Mouse (Mus musculus): Measurements from ENCODE around the gene Tmem45a2. TPM values are rescaled to one million over a fixed set of nuclear protein-coding genes. Genes with fewer than 3 reads are reported as not detected.
"Not testable (repeated sequence)": the region's sequence is repeated elsewhere in the genome, so short reads cannot be mapped to it uniquely, and the experiment has no call there.

The Tmem45a2 gene
- polyA plus RNA-seq, 1 experiment from 2014 or later: not detected

- no peaks in the 10 kb centered on the region for H3K27me3 ChIP-seq (ENCODE audit: control insufficient read depth, insufficient read depth, low read length)
- no peaks in the 10 kb centered on the region for H3K9me3 ChIP-seq (replicated peaks; ENCODE audit: control insufficient read depth, low read length)
- H3K4me1 ChIP-seq (ENCODE audit: control insufficient read depth, insufficient read depth, low read length): no peaks in the 10 kb centered on the region
- 38% methylated on average over 4 of the region's 4 CpGs for WGBS (ENCODE audit: insufficient replicate concordance)
- H3K36me3 ChIP-seq (ENCODE audit: control insufficient read depth, insufficient read depth, low read length): no peaks in the 10 kb centered on the region
- no peak overlapping the region for H3K4me2 ChIP-seq
- H3K4me3 ChIP-seq (ENCODE audit: low read depth, low read length): no peak overlapping the region
- H3K9ac ChIP-seq (ENCODE audit: low read depth, low read length): no peak overlapping the region
- no peak overlapping the region for H3K27ac ChIP-seq (ENCODE audit: low read depth, low read length)
- ATAC-seq (replicated peaks; ENCODE audit: insufficient number of reproducible peaks, low FRiP score, low TSS enrichment): no peak
Measured at GRCm38 (mm10) chr16:57092460-57092859, 21.3 kb upstream of the Tmem45a2 start.

- H3K4me2 ChIP-seq: no peak overlapping the region
- H3K4me3 ChIP-seq (ENCODE audit: low read depth, low read length): no peak overlapping the region
- H3K36me3 ChIP-seq (ENCODE audit: control insufficient read depth, insufficient read depth, low read length): no peaks in the 10 kb centered on the region
- H3K9ac ChIP-seq (ENCODE audit: low read depth, low read length): no peak overlapping the region
- no peaks in the 10 kb centered on the region for H3K9me3 ChIP-seq (replicated peaks; ENCODE audit: control insufficient read depth, low read length)
- H3K27ac ChIP-seq (ENCODE audit: low read depth, low read length): no peak overlapping the region
- 71% methylated on average over 4 of the region's 4 CpGs for WGBS (ENCODE audit: insufficient replicate concordance)
- no peaks in the 10 kb centered on the region for H3K4me1 ChIP-seq (ENCODE audit: control insufficient read depth, insufficient read depth, low read length)
- ATAC-seq (replicated peaks; ENCODE audit: insufficient number of reproducible peaks, low FRiP score, low TSS enrichment): no peak
- no peaks in the 10 kb centered on the region for H3K27me3 ChIP-seq (ENCODE audit: control insufficient read depth, insufficient read depth, low read length)
Measured at GRCm38 (mm10) chr16:57079577-57079976, 8.4 kb upstream of the Tmem45a2 start.

- Histone ChIP-seq H3K4me3 (ENCODE audit: low read depth, low read length) (no peak overlapping the region), H3K9ac (ENCODE audit: low read depth, low read length) (no peak overlapping the region), H3K27ac (ENCODE audit: low read depth, low read length) (no peak overlapping the region), H3K4me1 (ENCODE audit: control insufficient read depth, insufficient read depth, low read length) (no peaks in the 10 kb centered on the region), H3K27me3 (ENCODE audit: control insufficient read depth, insufficient read depth, low read length) (no peaks in the 10 kb centered on the region), H3K36me3 (ENCODE audit: control insufficient read depth, insufficient read depth, low read length) (no peaks in the 10 kb centered on the region), H3K4me2 (no peak overlapping the region), H3K9me3 (replicated peaks; ENCODE audit: control insufficient read depth, low read length) (no peaks in the 10 kb centered on the region)
- WGBS (ENCODE audit: insufficient replicate concordance): 65% methylated on average over 7 of the region's 7 CpGs
- no peak for ATAC-seq (replicated peaks; ENCODE audit: insufficient number of reproducible peaks, low FRiP score, low TSS enrichment)
Measured at GRCm38 (mm10) chr16:57075986-57076385, 4.8 kb upstream of the Tmem45a2 start.

- no peak overlapping the region for H3K27ac ChIP-seq (ENCODE audit: low read depth, low read length)
- ATAC-seq (replicated peaks; ENCODE audit: insufficient number of reproducible peaks, low FRiP score, low TSS enrichment): no peak
- H3K4me2 ChIP-seq: no peak overlapping the region
- no peak overlapping the region for H3K9ac ChIP-seq (ENCODE audit: low read depth, low read length)
- no peak overlapping the region for H3K4me3 ChIP-seq (ENCODE audit: low read depth, low read length)
- no peaks in the 10 kb centered on the region for H3K36me3 ChIP-seq (ENCODE audit: control insufficient read depth, insufficient read depth, low read length)
- H3K27me3 ChIP-seq (ENCODE audit: control insufficient read depth, insufficient read depth, low read length): no peaks in the 10 kb centered on the region
- H3K4me1 ChIP-seq (ENCODE audit: control insufficient read depth, insufficient read depth, low read length): no peaks in the 10 kb centered on the region
- 88% methylated on average over 3 of the region's 3 CpGs for WGBS (ENCODE audit: insufficient replicate concordance)
- no peaks in the 10 kb centered on the region for H3K9me3 ChIP-seq (replicated peaks; ENCODE audit: control insufficient read depth, low read length)
Measured at GRCm38 (mm10) chr16:57062045-57062444, 9.1 kb downstream of the Tmem45a2 start.

- Histone ChIP-seq H3K4me1 (ENCODE audit: control insufficient read depth, insufficient read depth, low read length) (no peaks in the 10 kb centered on the region), H3K4me3 (ENCODE audit: low read depth, low read length) (no peak overlapping the region), H3K9ac (ENCODE audit: low read depth, low read length) (no peak overlapping the region), H3K36me3 (ENCODE audit: control insufficient read depth, insufficient read depth, low read length) (no peaks in the 10 kb centered on the region), H3K4me2 (no peak overlapping the region), H3K9me3 (replicated peaks; ENCODE audit: control insufficient read depth, low read length) (no peaks in the 10 kb centered on the region), H3K27me3 (ENCODE audit: control insufficient read depth, insufficient read depth, low read length) (no peaks in the 10 kb centered on the region), H3K27ac (ENCODE audit: low read depth, low read length) (no peak overlapping the region)
- no peak for ATAC-seq (replicated peaks; ENCODE audit: insufficient number of reproducible peaks, low FRiP score, low TSS enrichment)
- 83% methylated on average over 4 of the region's 4 CpGs for WGBS (ENCODE audit: insufficient replicate concordance)
Measured at GRCm38 (mm10) chr16:57056995-57057394, 14.2 kb downstream of the Tmem45a2 start.

GRCm38 (mm10) chr16:57049974-57050373 lies 21.2 kb downstream of the Tmem45a2 start:
- Histone ChIP-seq H3K27ac (ENCODE audit: low read depth, low read length) (no peak overlapping the region), H3K4me3 (ENCODE audit: low read depth, low read length) (no peak overlapping the region), H3K36me3 (ENCODE audit: control insufficient read depth, insufficient read depth, low read length) (no peaks in the 10 kb centered on the region), H3K4me2 (no peak overlapping the region), H3K4me1 (ENCODE audit: control insufficient read depth, insufficient read depth, low read length) (no peaks in the 10 kb centered on the region), H3K9ac (ENCODE audit: low read depth, low read length) (no peak overlapping the region), H3K27me3 (ENCODE audit: control insufficient read depth, insufficient read depth, low read length) (no peaks in the 10 kb centered on the region), H3K9me3 (replicated peaks; ENCODE audit: control insufficient read depth, low read length) (no peaks in the 10 kb centered on the region)
- WGBS (ENCODE audit: insufficient replicate concordance): 86% methylated on average over 3 of the region's 3 CpGs
- ATAC-seq (replicated peaks; ENCODE audit: insufficient number of reproducible peaks, low FRiP score, low TSS enrichment): no peak

GRCm38 (mm10) chr16:57038600-57038999 lies 32.6 kb downstream of the Tmem45a2 start:
- Histone ChIP-seq H3K9ac (ENCODE audit: low read depth, low read length) (no peak overlapping the region), H3K4me2 (no peak overlapping the region), H3K4me3 (ENCODE audit: low read depth, low read length) (no peak overlapping the region), H3K4me1 (ENCODE audit: control insufficient read depth, insufficient read depth, low read length) (no peaks in the 10 kb centered on the region), H3K27me3 (ENCODE audit: control insufficient read depth, insufficient read depth, low read length) (no peaks in the 10 kb centered on the region), H3K9me3 (replicated peaks; ENCODE audit: control insufficient read depth, low read length) (no peaks in the 10 kb centered on the region), H3K36me3 (ENCODE audit: control insufficient read depth, insufficient read depth, low read length) (no peaks in the 10 kb centered on the region), H3K27ac (ENCODE audit: low read depth, low read length) (no peak overlapping the region)
- WGBS (ENCODE audit: insufficient replicate concordance): 69% methylated on average over 5 of the region's 5 CpGs
- no peak for ATAC-seq (replicated peaks; ENCODE audit: insufficient number of reproducible peaks, low FRiP score, low TSS enrichment)

- no peaks in the 10 kb centered on the region for H3K36me3 ChIP-seq (ENCODE audit: control insufficient read depth, insufficient read depth, low read length)
- H3K27ac ChIP-seq (ENCODE audit: low read depth, low read length): no peak overlapping the region
- no peaks in the 10 kb centered on the region for H3K27me3 ChIP-seq (ENCODE audit: control insufficient read depth, insufficient read depth, low read length)
- H3K9me3 ChIP-seq (replicated peaks; ENCODE audit: control insufficient read depth, low read length): no peaks in the 10 kb centered on the region
- no peaks in the 10 kb centered on the region for H3K4me1 ChIP-seq (ENCODE audit: control insufficient read depth, insufficient read depth, low read length)
- H3K4me2 ChIP-seq: no peak overlapping the region
- H3K4me3 ChIP-seq (ENCODE audit: low read depth, low read length): no peak overlapping the region
- WGBS (ENCODE audit: insufficient replicate concordance): 75% methylated on average over 7 of the region's 7 CpGs
- H3K9ac ChIP-seq (ENCODE audit: low read depth, low read length): no peak overlapping the region
- ATAC-seq (replicated peaks; ENCODE audit: insufficient number of reproducible peaks, low FRiP score, low TSS enrichment): no peak
Measured at GRCm38 (mm10) chr16:57030150-57030885, 40.9 kb downstream of the Tmem45a2 start.

- not testable (repeated sequence) for H3K27ac ChIP-seq (ENCODE audit: low read depth, low read length); H3K4me3 ChIP-seq (ENCODE audit: low read depth, low read length); ATAC-seq (replicated peaks; ENCODE audit: insufficient number of reproducible peaks, low FRiP score, low TSS enrichment); H3K9me3 ChIP-seq (replicated peaks; ENCODE audit: control insufficient read depth, low read length); H3K36me3 ChIP-seq (ENCODE audit: control insufficient read depth, insufficient read depth, low read length); H3K4me1 ChIP-seq (ENCODE audit: control insufficient read depth, insufficient read depth, low read length); H3K27me3 ChIP-seq (ENCODE audit: control insufficient read depth, insufficient read depth, low read length); H3K9ac ChIP-seq (ENCODE audit: low read depth, low read length); H3K4me2 ChIP-seq
- WGBS (ENCODE audit: insufficient replicate concordance): 79% methylated on average over 9 of the region's 9 CpGs
Measured at GRCm38 (mm10) chr16:56998283-56998682, 72.9 kb downstream of the Tmem45a2 start.
